Mouse (Mus musculus): ENCODE measurements around the gene Ccdc84.
A peak's percentile ranks its signal among the peaks of the same experiment; 100 is the strongest.
"Not testable (repeated sequence)": the region's sequence is repeated elsewhere in the genome, so short reads cannot be mapped to it uniquely, and the experiment has no call there.

Ccdc84 gene

DNA sequence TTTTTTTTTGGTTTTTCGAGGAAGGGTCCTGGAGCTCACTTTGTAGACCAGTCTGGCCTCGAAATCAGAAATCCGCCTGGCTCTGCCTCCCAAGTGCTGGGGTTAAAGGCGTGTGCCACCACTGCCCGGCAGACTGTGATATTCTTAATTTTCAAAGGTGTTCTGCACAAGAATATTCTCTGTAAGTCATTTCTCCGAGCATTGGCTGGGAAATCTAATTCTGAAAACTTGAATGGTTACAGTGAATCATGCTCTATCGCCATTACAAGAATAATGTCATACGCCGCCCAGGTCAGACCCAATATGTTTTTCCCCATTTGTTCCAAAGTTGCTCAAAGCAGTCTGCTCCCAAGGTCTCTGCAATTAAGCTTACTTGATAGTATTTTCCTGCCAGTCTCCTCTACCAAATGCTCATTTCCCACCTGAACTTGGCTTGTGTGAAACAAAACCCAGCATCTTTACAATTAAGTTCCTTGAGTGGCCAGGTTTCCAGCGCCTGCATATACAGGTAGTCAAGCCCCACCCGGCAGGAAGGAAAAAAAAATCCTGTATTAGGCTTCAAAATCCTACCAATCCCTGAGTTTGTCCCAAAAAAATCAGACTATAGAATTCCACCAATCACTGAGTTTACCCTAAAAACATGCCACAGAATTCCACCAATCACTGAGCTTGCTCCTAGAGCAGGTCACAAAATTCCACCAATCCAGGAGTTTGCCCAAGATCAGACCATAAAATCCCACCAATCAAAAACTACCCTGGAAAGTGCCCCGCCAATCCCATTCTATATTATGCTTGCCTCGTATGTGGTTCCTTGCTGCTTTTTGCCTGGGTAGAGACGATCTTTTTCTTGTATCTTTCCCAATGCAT is at the start of gene Ccdc84:
Ccdc84 (minus strand) TSS at position 51 of the 867 bp plus-strand sequence.
- no peak for DNase-seq

DNA sequence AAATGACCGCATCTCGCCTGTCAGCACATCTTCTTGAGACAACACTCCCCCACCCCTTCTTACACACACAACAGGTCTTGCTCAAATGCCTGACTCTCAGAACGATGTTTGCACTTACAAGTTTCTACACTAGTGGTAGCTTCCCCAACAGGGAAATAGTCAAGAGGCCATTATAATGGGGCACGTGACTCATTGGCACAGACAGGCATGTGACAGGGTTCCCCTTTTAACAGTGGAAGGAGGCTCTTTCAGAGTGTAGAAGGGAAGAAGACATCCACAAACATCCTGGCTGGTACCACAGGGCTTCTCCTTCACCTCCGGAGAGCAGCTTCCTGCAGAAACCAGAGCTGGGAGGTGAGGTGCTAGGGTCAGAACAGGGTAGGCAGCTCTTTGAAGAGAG is 43.6 kb upstream of the Ccdc84 start:
- DNase-seq, result no peak

DNA sequence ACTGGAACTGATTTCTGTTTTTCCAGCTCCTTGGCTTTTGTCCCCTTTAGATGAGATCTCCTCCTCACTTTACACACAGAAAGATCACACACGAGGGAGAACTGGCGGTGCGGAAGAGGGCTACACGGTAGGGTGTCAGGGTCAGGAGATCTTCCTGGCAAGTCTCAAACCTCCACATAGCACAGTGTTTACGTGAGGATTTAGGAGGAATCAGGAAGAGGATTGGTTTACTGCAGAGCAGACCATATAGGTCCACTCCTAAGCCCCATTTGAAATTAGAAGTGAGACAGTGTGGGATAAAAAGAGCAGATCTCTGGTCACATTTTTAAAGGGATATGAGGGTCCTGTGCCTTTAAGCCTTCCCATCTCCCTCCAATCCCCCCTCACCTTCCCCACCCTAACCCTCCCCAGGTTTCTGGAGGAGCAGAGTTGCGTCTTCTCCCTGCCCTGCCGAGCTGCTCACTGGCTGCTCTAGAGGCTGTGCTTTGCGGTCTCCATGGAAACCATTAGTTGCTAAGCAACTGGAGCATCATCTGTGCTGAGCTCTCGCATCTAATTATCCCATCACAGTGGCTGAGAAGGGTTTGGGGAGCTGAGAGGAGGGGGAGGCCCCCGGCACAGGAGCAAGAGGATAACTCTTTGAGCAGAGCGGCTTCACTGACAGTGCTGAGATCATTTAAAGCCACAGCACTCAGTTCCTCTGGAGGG is 38.8 kb upstream of the Ccdc84 start:
- DNase-seq, result peak; percentile 76

- no peak for DNase-seq
These were observed 36.5 kb upstream of the Ccdc84 start, which contains the start of gene Upk2 for GRCm38 (mm10) chr9:44454891-44455220. TSS of gene Upk2 (minus strand) at chr9:44454976.

GRCm38 (mm10) chr9:44454132-44454890 is 35.9 kb upstream of the Ccdc84 start:
- peak; percentile 91 for DNase-seq

DNA sequence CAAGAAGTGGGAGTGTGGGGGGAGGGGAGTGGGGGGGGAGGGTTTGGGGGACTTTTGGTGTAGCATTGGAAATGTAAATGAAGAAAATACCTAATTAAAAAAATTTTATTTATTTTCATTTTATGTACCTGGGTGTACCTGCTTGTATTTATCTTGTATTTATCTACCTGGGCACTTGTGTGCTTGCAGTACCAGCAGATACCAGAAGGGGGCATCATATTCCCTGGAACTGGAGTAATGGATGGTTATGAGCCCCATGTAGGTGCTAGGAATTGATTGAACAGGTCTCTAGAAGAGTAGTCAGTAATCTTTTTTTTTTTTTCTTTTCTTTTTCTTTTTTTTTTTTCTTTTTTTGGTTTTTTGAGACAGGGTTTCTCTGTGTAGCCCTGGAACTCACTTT is 32.0 kb upstream of the Ccdc84 start:
- DNase-seq, result no peak

DNA sequence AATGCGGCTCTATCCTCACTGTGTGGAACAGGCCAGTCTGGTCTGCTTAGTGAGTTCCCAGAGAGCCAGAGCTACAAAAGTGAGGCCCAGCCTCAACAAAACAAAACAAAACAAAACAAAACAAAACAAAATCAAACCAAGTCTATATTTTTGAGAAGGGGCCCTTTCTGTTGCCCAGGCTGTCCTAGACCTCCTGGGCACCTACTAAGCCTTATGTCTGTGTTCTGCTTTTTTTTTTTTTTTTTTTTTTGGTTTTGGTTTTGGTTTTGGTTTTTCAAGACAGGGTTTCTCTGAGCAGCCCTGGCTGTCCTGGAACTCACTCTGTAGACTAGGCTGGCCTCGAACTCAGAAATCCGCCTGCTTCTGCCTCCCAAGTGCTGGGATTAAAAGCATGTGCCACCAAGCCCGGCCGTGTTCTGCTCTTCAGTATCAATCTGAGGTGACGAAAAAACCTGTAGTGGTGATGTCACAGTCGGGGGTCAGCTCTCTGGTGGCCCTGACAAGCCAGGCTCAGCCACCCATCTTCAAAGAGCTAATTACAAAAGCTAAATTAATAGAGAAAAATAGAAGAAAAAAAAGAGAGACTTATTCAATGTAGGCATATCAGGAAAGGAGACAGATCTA is 26.1 kb upstream of the Ccdc84 start:
- not testable (repeated sequence) for DNase-seq

DNA sequence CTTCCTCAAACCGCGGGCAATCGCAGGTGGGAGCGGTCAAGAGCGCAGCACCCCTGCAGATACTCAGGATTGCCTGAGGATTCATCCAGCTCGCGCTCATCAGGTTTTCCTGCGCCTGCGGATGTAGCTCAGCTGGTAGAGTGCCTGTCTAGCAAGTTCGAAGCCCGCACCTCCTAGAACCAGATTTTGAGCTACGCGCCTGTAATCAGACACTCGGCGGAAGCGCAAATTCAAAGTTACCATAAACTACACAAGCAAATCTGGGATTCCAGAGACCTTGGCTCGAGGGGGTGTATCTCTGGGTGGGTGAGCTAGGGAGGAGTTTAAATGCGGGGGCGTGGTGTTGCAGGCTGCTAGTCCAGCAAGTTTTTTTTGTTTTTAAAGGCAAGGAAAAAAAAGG is 22.6 kb upstream of the Ccdc84 start, which contains the start of gene Foxr1:
Foxr1 (minus strand) TSS at position 176 of the 400 bp plus-strand sequence.
- DNase-seq, result no peak

- DNase-seq, result no peak
These were observed 17.4 kb upstream of the Ccdc84 start for GRCm38 (mm10) chr9:44435747-44436146.

DNA sequence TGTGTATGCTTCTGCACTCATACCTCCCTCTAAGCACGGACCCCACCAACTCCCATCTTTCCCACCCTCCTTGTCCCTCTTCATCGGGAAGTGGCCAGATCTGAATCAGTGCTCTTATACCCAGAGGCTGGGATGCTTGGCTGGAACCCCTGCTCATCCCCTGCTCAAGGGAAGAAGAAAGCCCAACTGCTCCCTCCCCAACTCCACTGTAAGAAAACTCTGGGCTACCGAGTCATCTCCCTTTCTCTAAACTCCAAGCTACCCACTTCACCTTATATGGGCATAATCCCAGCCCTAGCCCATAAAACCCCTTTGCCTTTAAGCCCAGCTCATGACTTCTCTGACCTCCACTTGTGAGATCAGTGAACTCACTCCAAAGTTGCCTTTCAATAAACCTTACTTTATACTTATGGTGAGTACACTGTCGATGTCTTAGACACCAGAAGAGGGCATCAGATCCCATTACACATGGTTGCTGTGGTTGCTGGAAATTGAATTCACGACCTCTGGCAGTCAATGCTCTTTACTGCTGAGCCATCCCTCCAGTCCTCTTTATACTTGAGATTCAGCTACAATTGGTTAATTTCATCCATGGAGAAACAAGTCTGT is 14.3 kb upstream of the Ccdc84 start:
- DNase-seq, result no peak

GRCm38 (mm10) chr9:44423576-44423975 is 5.2 kb upstream of the Ccdc84 start:
- no peak for DNase-seq

GRCm38 (mm10) chr9:44420280-44420898 is 2.0 kb upstream of the Ccdc84 start:
- no peak for DNase-seq

DNA sequence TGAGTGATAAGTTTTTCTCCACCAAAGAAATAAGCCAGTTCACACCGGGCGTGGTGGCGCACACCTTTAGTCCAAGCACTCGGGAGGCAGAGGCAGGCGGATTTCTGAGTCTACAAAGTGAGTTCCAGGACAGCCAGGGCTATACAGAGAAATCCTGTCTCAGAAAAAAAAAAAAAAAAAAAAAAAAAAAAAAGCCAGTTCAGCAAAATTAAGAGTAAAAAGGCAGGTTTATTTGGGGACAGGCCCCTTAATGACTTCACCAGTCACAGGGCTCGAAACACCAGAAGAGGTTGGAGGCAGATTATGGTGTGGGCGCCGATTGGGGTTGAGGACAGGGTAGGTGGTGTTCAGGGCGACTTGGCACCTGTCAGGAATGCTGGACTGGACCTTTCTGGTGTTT is 1.4 kb upstream of the Ccdc84 start:
- DNase-seq, result not testable (repeated sequence)

DNA sequence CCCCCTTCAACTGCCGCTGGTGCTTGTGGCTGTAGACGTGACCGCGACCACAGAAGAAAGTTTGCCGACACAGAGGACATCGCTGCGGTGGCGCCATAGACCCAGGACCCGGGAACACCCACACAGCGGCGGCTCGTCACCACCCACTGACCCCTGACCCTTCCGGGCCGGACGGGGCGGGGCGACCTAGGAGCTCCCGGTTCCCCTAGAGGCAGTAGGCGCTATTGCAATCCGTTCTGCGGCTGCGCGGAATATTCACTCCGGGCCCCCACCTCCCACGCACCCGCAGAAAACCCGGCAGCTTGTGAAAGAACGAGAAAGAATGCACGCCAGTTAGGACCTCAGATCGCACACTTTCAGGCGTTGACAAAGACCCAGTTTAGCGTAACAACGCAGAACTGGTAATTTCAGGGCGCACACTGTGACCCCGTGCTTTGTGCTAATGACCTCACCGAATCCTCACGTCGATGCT is 441 bp downstream of the Ccdc84 start:
- peak; percentile 98 for DNase-seq

GRCm38 (mm10) chr9:44417156-44417891 is 1.0 kb downstream of the Ccdc84 start:
- DNase-seq, result no peak

GRCm38 (mm10) chr9:44412781-44413180 is 5.6 kb downstream of the Ccdc84 start:
- DNase-seq, result no peak

- DNase-seq, result no peak
These were observed 6.1 kb downstream of the Ccdc84 start for GRCm38 (mm10) chr9:44412306-44412705.

DNA sequence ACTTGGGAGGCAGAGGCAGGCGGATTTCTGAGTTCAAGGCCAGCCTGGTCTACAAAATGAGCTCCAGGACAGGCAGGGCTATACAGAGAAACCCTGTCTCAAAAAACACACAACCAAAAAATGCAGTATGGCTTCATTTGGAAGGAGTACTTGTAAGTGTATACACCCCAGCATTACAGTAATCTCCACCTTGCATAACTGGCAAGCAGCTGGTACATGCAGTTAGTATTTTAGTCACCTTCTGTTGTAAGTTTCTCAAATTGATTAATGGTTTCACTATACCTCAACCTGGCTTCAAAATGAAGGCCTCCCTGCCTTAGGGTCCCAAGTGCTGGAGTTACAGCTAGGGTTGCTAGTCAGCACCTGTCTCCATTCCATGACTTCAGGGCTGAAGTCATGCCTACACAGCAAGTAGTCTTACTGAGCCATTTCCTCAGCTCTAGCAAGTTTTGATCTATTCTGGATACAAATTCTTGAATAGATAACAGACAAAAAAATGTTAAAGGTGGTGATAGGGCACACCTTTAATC is 6.7 kb downstream of the Ccdc84 start:
- no peak for DNase-seq

DNA sequence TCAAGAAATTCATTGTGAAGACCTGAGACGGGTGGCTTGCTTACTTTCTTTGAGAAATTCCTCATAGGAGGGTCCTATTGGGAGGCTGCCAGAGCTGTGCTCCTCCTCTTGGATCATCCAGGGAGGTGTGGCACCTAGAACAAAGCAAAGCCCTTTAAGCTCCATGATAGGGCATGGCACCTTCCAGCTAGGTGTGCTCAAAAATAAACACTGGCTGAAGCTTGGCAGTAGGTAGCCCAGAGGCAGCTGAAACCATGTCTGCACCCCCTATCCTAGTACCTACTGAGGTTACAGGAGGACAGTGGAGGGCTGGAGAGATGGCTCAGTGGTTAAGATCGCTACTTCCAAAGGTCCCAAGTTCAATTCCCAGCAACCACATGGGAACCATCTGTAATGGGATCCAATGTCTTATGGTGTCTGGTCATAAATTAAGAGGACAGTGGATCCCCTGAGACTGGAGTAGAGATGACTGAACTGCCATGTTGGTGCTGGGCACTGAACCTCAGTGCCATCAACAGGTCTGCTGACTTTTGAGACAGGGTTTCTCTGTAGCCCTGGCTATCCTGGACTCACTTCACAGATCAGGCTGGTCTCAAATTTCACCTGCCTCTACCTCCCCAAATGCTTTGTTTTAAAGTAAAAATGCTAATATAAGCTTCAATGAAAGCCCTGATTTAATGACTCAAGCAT is 7.6 kb downstream of the Ccdc84 start:
- DNase-seq, result no peak

DNA sequence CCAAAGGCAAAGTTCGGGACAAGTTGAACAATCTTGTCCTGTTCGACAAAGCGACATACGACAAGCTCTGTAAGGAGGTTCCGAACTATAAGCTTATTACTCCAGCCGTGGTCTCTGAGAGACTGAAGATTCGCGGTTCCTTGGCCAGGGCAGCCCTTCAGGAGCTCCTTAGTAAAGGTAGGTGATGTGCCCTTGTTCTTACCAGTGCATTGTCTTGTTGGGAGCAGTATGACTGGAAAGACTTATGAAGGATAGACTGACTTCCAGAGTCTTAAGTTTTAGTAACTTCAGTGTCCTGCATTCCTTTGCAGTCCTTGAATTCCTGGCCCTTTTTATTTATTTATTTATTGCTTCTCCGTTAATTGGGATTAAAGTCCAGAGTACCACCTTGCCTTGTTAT is 9.7 kb downstream of the Ccdc84 start:
- DNase-seq, result not testable (repeated sequence)

Data from right cerebral cortex, postnatal 14 days (tissue).